Mouse (Mus musculus): ENCODE measurements around the gene Dnajb14.

- TF ChIP-seq CTCF (IDR thresholded peaks at IDR 0.05; ENCODE audit: control insufficient read depth, insufficient read depth, insufficient read length), result no peak
- no peak for TF ChIP-seq MYOD1 (IDR thresholded peaks at IDR 0.05; ENCODE audit: control insufficient read depth, insufficient read length, low read depth)
Observed at GRCm38 (mm10) chr3:137856061-137856460, 11.4 kb upstream of the Dnajb14 start.

Data from C2C12 (cell line).